Mouse (Mus musculus) myocyte (in vitro differentiated cells): Measurements from ENCODE around the gene Cacna1s.

Experiments
- CEBPB ChIP-seq: IDR thresholded peaks from 2 replicates; pipeline ENCODE4 v1.6.1; 2011; ENCODE audit warnings: mild to moderate bottlenecking, moderate library complexity; ENCODE audit not compliant: poor library complexity, insufficient read depth, severe bottlenecking
- E2F4 ChIP-seq: IDR thresholded peaks from one replicate; pipeline ENCODE4 v1.6.1; 2011; ENCODE audit warnings: mild to moderate bottlenecking, control low read depth, moderate library complexity; ENCODE audit not compliant: insufficient read depth
- MYOD1 ChIP-seq, 3 experiments: IDR thresholded peaks; one replicate each; pipeline ENCODE4 v1.6.1; 2011; ENCODE audit warnings: control low read depth in 2 of 3, low read depth in 2 of 3, mild to moderate bottlenecking in 2 of 3, moderate library complexity in 1 of 3; ENCODE audit not compliant: insufficient read length in 2 of 3, control insufficient read depth in 1 of 3
- POLR2A ChIP-seq: IDR thresholded peaks from one replicate; pipeline ENCODE4 v1.6.1; 2011; ENCODE audit warnings: low read depth, mild to moderate bottlenecking, control low read depth, moderate library complexity; ENCODE audit not compliant: insufficient read length

DNA sequence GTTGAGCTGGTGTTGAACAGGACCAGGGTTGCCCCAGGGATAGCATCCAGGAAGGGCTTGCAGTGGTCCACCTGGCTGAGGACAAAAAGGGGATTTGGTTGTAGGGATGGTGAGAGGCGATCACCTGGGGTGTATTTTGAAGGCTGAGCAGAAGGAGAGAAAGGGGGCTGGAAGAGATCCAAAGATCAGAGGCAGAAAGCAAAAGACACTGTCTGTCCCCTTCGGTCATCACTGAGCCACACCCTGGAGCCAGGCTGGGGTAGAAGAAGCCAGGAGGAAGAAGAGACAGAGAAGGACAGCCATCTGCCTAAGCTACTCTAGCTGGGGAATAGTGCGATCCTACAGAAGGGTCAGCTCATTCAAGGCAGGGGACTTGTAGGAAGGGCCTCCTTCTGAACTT, 50.0 kb downstream of the Cacna1s start:
- TF ChIP-seq POLR2A (no peak), MYOD1 (IDR thresholded peaks at IDR 0.05; ENCODE audit: control insufficient read depth in 1 of 3, insufficient read length in 2 of 3, low read depth in 2 of 3) (no peak), CEBPB (no peak), E2F4 (no peak)
